Mouse (Mus musculus) right cerebral cortex, postnatal 25 days (tissue): ENCODE measurements at regions not wholly inside any gene's neighbourhood (a gene's known extent, or its start where the extent isn't known, plus 50 kb on each side); places are given as distances from the start of the nearest gene placed in this dataset.
"Not testable (repeated sequence)": the region's sequence is repeated elsewhere in the genome, so short reads cannot be mapped to it uniquely, and the experiment has no call there.

Experiments used
- DNase-seq: peaks from one replicate; pipeline ENCODE4 v3.0.0; 2022

DNA sequence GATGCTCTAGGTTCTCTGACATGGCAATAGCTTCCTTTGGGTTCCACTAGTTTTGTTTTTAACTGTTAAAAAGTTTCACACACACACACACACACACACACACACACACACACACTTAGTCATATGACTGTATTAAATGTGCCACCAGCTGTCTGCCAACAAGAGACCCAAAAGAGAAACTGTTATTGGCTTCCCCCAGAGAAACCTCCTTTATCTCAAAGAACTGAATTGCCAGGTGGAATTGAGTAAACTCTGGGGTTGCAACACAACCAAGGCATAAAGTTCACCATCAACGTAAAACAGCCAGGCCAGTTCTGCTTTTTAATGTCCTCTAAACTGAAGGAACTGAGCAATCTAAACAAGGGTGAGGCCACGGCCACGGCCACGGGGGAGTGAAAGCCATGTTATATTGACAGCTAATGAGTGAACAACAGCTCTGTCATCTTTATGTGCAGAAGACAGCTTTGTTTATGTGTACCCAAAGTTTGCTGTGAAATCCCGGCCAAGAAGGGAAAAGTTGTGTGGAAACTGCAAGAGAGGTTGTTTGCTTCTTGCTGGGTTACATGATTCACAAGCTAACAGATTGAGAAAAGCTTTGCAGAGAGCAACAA is 69.3 kb downstream of the Btg1 start:
- no peak for DNase-seq

GRCm38 (mm10) chr10:96686659-96687440 is 70.0 kb downstream of the Btg1 start:
- DNase-seq = no peak

GRCm38 (mm10) chr10:96687441-96687772 is 70.6 kb downstream of the Btg1 start:
- DNase-seq = no peak

GRCm38 (mm10) chr10:96689976-96690867 is 73.4 kb downstream of the Btg1 start:
- DNase-seq = no peak

- DNase-seq = no peak
These were observed 74.1 kb downstream of the Btg1 start for GRCm38 (mm10) chr10:96690868-96691302.

DNA sequence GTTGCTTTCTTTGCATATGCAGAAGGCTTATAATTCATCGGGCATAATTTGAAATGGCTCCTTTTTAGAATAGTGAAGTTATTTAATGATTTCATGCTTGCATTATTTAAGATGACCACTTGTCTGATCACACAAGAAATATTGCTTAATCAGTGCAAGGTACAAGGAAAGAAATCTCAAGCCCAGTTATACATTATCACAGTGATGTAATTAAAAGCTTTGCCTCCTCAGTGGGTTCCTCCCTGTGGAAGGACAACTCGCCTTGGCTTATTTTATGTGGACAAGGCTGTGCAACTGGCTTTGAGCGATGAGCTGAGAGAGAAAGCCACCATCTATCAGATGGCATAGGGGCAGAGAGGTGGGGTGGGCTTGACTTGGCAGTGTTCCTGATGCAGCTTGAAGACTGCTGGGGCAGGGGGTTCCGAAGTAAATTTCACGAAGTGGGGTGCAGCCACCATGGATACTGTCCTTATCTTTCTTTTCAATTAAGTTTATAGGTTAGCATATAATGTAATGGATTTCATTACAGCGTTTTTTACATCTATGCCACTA is 74.6 kb downstream of the Btg1 start:
- DNase-seq = no peak

DNA sequence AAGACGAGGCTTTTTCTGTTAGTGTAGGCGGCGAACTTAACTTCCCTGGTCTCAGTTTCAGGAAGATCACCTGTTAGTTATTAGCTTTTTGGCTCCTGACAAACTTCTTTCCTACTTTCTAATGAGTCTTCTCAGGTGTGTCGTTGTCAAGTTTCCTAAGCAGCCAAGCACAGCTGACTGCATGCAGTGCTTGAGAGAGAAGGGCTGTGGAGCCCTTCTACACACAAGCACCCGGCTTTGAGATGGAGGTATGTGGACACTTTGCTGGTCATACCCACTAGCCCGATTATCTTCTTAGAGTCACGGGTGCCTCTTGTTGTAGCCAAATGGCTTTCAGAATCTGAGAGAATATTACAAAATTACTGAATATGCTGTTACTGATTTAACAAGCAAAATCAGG is 76.0 kb downstream of the Btg1 start:
- no peak for DNase-seq

GRCm38 (mm10) chr10:96693766-96694165 is 77.0 kb downstream of the Btg1 start:
- DNase-seq = no peak

GRCm38 (mm10) chr10:96696571-96696970 is 79.8 kb downstream of the Btg1 start:
- no peak for DNase-seq

GRCm38 (mm10) chr10:96697781-96698180 is 81.0 kb downstream of the Btg1 start:
- no peak for DNase-seq

GRCm38 (mm10) chr10:96706656-96707055 is 89.8 kb downstream of the Btg1 start:
- no peak for DNase-seq

DNA sequence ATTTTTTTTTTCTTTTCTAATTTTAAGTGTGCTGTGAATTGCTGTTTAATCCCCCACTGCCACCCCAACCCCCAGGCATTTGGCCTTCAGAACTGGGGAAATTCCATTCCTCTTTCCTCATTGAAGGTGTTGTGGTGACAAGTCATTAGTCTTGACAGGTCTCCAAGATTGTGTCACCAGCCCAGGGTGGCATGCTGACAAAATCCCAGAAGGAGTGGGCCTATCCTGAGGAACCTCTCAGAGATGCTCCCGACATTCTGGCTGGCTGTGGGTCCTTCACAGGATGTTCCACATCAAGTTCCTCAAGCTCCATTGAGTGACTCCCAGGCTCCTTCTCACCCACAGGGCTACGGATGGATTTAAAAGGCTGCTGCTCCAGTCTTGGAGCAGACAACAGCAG is 91.7 kb downstream of the Btg1 start:
- no peak for DNase-seq

DNA sequence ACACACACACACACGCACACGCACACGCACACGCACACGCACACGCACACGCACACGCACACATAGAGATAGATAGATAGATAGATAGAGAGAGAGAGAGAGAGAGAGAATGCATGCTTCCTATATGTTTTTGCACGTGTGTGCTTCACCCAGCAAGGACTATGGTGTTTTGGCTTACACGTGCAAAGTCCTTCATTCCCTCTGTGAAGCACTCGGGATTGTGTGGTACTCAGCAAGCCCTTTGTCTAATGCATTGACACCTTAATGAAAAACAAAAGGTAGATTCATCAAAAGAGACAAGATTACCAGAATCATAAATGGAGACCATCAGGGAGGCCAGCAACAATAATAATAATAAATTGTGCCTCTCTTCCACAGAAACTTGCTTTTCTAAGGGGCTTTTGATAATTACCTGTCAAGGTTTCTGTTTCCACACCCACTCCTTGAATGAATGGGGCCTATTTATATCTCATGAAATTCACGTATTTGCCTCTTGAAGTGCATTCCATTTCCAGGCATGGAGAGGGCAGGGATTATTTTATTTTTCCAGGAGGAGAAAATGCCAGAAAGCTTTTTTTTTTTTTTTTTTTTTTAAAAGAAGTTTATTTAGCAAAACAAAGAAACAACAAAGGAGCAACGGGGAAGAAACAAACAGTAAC is 93.0 kb downstream of the Btg1 start:
- DNase-seq = no peak

DNA sequence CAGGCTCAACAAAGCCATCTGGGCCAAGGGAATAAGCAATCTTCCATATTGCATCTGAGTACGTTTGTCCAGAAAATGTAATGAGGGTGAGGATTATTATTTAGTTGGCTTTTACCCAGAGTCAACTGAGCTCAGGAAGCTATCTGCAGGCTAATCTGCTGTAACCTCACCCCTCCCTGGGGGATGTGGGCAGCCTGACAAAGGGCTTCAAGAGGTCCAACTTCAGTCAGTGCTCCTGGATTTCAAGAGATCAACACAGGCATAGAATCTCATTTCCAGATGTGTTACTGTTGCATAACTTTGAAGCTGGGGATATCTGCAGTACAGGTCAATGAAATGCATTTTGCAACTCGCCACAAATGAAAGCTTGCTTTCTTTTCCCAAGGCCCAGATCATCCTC is 95.2 kb downstream of the Btg1 start:
- DNase-seq = no peak

DNA sequence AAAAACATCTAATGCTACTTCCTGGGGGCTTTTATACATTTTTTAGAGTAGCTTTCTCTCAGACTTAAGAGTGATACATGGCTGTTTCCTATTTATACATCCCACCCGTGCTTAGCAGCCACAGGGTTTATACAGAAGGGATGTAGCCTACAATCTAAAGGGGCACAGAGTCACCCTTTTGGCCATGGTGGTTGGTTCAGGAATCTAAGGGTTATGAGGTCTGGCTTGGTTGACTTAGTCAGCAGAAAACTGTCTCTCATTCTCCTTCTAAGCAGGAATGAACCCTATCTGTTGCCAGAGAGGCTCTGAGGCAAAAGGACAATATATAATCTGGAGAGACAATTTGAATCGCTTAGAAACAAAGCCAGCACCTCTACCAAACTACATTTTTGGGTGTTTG is 97.9 kb downstream of the Btg1 start:
- DNase-seq = no peak

DNA sequence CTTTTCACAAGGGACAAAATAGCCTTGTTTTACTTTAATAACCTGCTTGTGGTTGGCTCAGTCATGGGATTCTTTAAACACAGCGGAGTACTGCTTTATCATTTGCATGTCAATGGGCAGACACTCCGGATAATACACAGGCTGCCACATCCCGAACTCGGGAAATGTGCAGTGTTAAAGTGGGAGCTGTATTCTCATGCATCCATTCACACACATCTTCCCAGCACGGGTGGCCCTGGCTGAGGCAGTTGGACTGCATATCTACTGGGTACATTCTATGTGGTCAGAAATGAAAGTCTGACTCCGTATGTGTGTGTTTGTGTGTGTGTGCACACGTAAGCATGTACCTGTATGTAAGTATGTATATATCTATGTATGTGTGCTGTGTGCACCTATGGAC is 100.5 kb downstream of the Btg1 start:
- DNase-seq = no peak

DNA sequence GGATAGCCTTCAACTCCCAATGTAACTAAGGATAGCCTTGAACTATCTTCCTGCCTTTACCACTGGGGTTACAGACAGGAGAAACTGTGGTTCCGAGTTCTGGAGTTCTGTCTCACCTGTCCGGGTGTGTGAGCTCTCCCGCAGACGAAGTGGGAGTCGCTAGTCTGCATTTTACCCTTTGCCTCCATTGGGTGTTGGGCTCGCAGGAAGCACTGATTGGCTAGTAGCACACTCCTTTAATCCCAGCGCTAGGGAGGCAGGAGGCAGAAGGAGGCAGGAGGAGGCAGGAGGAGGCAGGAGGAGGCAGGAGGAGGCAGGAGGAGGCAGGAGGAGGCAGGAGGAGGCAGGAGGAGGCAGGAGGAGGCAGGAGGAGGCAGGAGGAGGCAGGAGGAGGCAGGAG is 101.9 kb downstream of the Btg1 start:
- DNase-seq = not testable (repeated sequence)

GRCm38 (mm10) chr10:96720281-96720711 is 103.5 kb downstream of the Btg1 start:
- DNase-seq = no peak

DNA sequence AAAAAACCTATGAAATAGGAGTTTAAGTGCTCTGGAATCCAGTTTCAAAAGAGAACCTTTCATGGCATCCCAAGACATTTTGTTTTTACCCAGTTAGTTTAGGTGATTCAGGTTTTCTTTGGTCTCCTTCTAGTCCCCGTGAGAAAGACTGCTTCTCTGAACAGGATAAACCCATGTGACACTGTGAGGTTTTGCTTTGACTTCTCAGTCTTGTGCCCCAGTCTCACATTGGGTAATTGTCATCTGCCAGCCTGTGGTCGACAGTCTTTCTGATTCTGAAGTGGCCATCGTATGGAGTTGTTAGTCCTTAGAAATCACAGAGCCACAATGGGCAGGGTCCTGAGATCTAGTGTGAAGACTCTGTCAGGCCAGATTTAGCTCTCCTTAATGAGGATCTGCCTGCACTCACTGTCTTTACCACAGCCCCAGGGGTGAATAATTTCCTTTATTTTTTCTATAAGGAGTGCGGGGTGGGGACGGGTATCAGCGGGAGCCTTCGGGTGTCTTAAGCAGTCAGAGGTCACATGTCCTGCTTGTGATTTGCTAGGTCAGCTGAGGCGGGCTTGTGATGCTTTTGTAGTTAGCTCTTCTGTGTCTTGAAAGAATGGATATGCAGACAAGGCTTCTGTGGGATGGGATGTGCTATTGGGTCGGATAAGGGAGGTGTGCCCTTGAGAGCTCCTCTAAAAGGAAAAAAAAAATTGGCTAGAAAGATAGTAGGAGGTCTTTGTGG is 104.3 kb downstream of the Btg1 start:
- DNase-seq = no peak

GRCm38 (mm10) chr10:96722491-96722890 is 105.7 kb downstream of the Btg1 start:
- no peak for DNase-seq

- no peak for DNase-seq
These were observed 106.3 kb downstream of the Btg1 start for GRCm38 (mm10) chr10:96723071-96723470.
